Mouse (Mus musculus) embryonic facial prominence, embryonic 10.5 days (tissue): Measurements from ENCODE around the gene Ssmem1. TPM values are rescaled to one million over a fixed set of nuclear protein-coding genes. Genes with fewer than 3 reads are reported as not detected.

ENCODE experiments used
- DNase-seq: peaks from one replicate; pipeline ENCODE4 v3.0.0-alpha.2; 2017; ENCODE audit warnings: low spot score
- H3K27ac ChIP-seq: fragments of 300-500 bp; sonication (generic); replicated peaks from 2 replicates; pipeline ENCODE4 v1.5.1; 2016; ENCODE audit warnings: mild to moderate bottlenecking
- H3K27me3 ChIP-seq: fragments of 300-500 bp; sonication (generic); replicated peaks from 2 replicates; pipeline ENCODE4 v1.6.1; 2016; ENCODE audit warnings: low read depth, mild to moderate bottlenecking; ENCODE audit not compliant: poor library complexity, severe bottlenecking
- H3K36me3 ChIP-seq: fragments of 300-500 bp; sonication (generic); replicated peaks from 2 replicates; pipeline ENCODE4 v1.6.1; 2016; ENCODE audit warnings: mild to moderate bottlenecking, moderate library complexity
- H3K4me1 ChIP-seq: fragments of 300-500 bp; sonication (generic); 2 replicates; pipeline ENCODE4 v1.6.1; 2016
- H3K4me3 ChIP-seq: fragments of 300-500 bp; sonication (generic); 2 replicates; pipeline ENCODE4 v1.5.1; 2016; ENCODE audit warnings: mild to moderate bottlenecking, moderate library complexity
- H3K9me3 ChIP-seq: fragments of 300-500 bp; sonication (generic); 2 replicates; pipeline ENCODE4 v1.6.1; 2016; ENCODE audit warnings: mild to moderate bottlenecking
- WGBS: fragments of 180-500 bp; shearing (Covaris S2); methylation state at CpG from one replicate; pipeline ENCODE4 v1.1.7; 2016; 5-methylcytosine and 5-hydroxymethylcytosine counted together
- polyA plus RNA-seq: library from polyadenylated mRNA; unstranded; fragments of >200 nt; fragmentation: Nextera tagmentation; extraction: Ambion mirVana; gene quantifications from 2 replicates; pipeline ENCODE4 v1.2.1, GENCODE M21; 2016

Gene Ssmem1
- polyA plus RNA-seq, 1 experiment from 2014 or later, result 0.40 TPM

GRCm38 (mm10) chr6:30568069-30568468, 58.4 kb downstream of the Ssmem1 start, which contains the start of gene Cpa4:
Gene Cpa4, plus strand, starts transcription at chr6:30568369.
- DNase-seq, result no peak
- Histone ChIP-seq H3K27ac (0 out of 2 replicates have a peak within 1 kb of the TSS, but pooled peaks have one; percentile 11), H3K4me1 (peaks cover 8% of the 10 kb centered on the region), H3K9me3 (no peaks in the 10 kb centered on the region), H3K36me3 (no peaks in the 10 kb centered on the region), H3K27me3 (no peaks in the 10 kb centered on the region), H3K4me3 (no peak within 1 kb of the TSS)
- WGBS, result 82% methylated on average over 5 of the region's 5 CpGs

- Histone ChIP-seq H3K27ac (no peak overlapping the region), H3K4me1 (peaks cover 17% of the 10 kb centered on the region), H3K36me3 (no peaks in the 10 kb centered on the region), H3K9me3 (no peaks in the 10 kb centered on the region), H3K4me3 (no peak overlapping the region), H3K27me3 (no peaks in the 10 kb centered on the region)
- DNase-seq, result no peak
- WGBS, result 92% methylated on average over 10 of the region's 10 CpGs
Measured at GRCm38 (mm10) chr6:30569331-30569730, 59.7 kb downstream of the Ssmem1 start.

Other genes with a start within 250 kb of the Ssmem1 start
- gene Ube2h, start 205.3 kb upstream of the Ssmem1 start, polyA plus RNA-seq, result 34.0 and 35.4 TPM in 2 replicates
- gene Zc3hc1, start 118.8 kb upstream of the Ssmem1 start, polyA plus RNA-seq, result 84.6 and 90.8 TPM in 2 replicates
- gene Klhdc10, start 108.0 kb upstream of the Ssmem1 start, polyA plus RNA-seq, result 36.2 and 37.3 TPM in 2 replicates
- gene Tmem209, start 66 bp upstream of the Ssmem1 start, polyA plus RNA-seq, result 41.3 and 45.7 TPM in 2 replicates
- gene Cpa2, start 31.7 kb downstream of the Ssmem1 start, polyA plus RNA-seq, result 18.9 and 22.0 TPM in 2 replicates
- gene Cpa4, start 58.5 kb downstream of the Ssmem1 start, polyA plus RNA-seq, result 0.85 and 1.1 TPM in 2 replicates
- gene Cpa5, start 101.2 kb downstream of the Ssmem1 start, polyA plus RNA-seq, result 0.36 and 0.41 TPM in 2 replicates
- gene Cpa1, start 129.4 kb downstream of the Ssmem1 start, polyA plus RNA-seq, result 0.26 and 0.34 TPM in 2 replicates
- gene Cep41, start 183.9 kb downstream of the Ssmem1 start, polyA plus RNA-seq, result 17.7 and 17.9 TPM in 2 replicates
- gene Mest, start 213.7 kb downstream of the Ssmem1 start, polyA plus RNA-seq, result 1,878 and 2,201 TPM in 2 replicates